Mouse (Mus musculus) left cerebral cortex, adult 8-10 months (tissue): Measurements from ENCODE around the gene Rep15. TPM values are rescaled to one million over a fixed set of nuclear protein-coding genes. Genes with fewer than 3 reads are reported as not detected.

Experiments used
- total RNA-seq, 4 experiments: library from RNA; stranded (reverse); gene quantifications; 2 replicates each; pipeline ENCODE4 v1.2.4; 2022

Rep15 gene
- total RNA-seq, 4 experiments from 2014 or later, result 1.5 to 2.4 (median 1.9) TPM

Other genes with a start within 250 kb of the Rep15 start
- 1 to 10 TPM; 4.8 to 8.5 (median 5.6) TPM for gene Arntl2, start 236.5 kb upstream of the Rep15 start, total RNA-seq
- gene Smco2, start 182.5 kb upstream of the Rep15 start, total RNA-seq, result under 1 TPM in 1 of 4 experiments, not detected in 3; 0.73 TPM
- 10 to 100 TPM; 48.2 to 53.8 (median 52.5) TPM for gene Ppfibp1, start 144.1 kb upstream of the Rep15 start, total RNA-seq
- not detected for gene 1700034J05Rik, start 78.2 kb upstream of the Rep15 start, total RNA-seq
- gene Mrps35, start 10.2 kb downstream of the Rep15 start, total RNA-seq, result 10 to 100 TPM; 34.0 to 46.9 (median 39.1) TPM
- gene Mansc4, start 54.4 kb downstream of the Rep15 start, total RNA-seq, result under 1 TPM in 2 of 4 experiments, not detected in 2; 0.34 to 0.58 TPM
- 10 to 100 TPM; 20.1 to 23.6 (median 21.6) TPM for gene Klhl42, start 58.8 kb downstream of the Rep15 start, total RNA-seq
- 1 to 10 TPM; 2.4 to 4.5 (median 3.7) TPM for gene Pthlh, start 231.6 kb downstream of the Rep15 start, total RNA-seq